Mouse (Mus musculus) central nervous system, embryonic 11.5 days (tissue): ENCODE data around the gene Aldh1a7. TPM values are rescaled to one million over a fixed set of nuclear protein-coding genes. Genes with fewer than 3 reads are reported as not detected.

ENCODE experiments used
- polyA plus RNA-seq: library from polyadenylated mRNA; depleted of rRNA; stranded (reverse); fragments of >200 nt; gene quantifications from 2 replicates; pipeline ENCODE4 v1.2.3, GENCODE M21; 2012; rRNA removed

Gene Aldh1a7
- polyA plus RNA-seq: 0.96 and 2.0 TPM in 2 replicates

DNA sequence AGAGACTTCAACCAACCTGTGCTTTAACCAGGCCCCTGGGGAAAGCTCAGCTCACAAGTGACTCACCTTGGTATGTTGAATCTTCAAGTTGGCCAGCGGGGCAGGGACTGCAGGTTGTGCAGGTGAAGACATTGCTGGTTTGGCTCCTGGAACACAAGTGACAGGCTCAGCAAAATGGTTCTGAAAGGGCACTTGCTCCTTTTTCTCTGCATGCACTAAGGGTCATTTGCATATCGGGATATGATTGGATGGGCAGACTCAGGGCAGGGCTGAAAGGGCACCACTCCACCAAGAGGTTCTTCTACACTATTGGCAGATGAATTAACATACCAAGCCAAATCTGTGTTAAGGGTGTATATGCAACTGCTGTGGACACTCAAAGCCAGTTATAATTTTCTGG is at the start of gene Aldh1a7:
TSS of gene Aldh1a7 (minus strand) at position 182 of the 400 bp plus-strand sequence.

Other genes starting within 250 kb of the Aldh1a7 start
- gene Aldh1a1, start 234.8 kb downstream of the Aldh1a7 start, polyA plus RNA-seq: 3.3 and 3.5 TPM in 2 replicates
- 0.34 and 0.41 TPM in 2 replicates for gene Tmc1, start 226.6 kb upstream of the Aldh1a7 start, polyA plus RNA-seq